Mouse (Mus musculus) heart, embryonic 12.5 days (tissue): ENCODE measurements around the gene Dmd. TPM values are rescaled to one million over a fixed set of nuclear protein-coding genes. Genes with fewer than 3 reads are reported as not detected.

Source experiments
- ATAC-seq: fragments of 200-750 bp; cut with Nextera tagmentation; 2 replicates; pipeline ENCODE4 v1.8.0; 2017; ENCODE audit warnings: moderate TSS enrichment, moderate library complexity; ENCODE audit not compliant: insufficient number of reproducible peaks, low FRiP score
- H3K27ac ChIP-seq: fragments of 300-500 bp; sonication (generic); 2 replicates; pipeline ENCODE4 v1.5.1; 2016; ENCODE audit warnings: mild to moderate bottlenecking, moderate library complexity; ENCODE audit not compliant: poor library complexity, severe bottlenecking
- H3K27me3 ChIP-seq: fragments of 300-500 bp; sonication (generic); replicated peaks from 2 replicates; pipeline ENCODE4 v1.6.1; 2016; ENCODE audit warnings: mild to moderate bottlenecking, moderate library complexity
- H3K36me3 ChIP-seq: fragments of 300-500 bp; sonication (generic); 2 replicates; pipeline ENCODE4 v1.6.1; 2016; ENCODE audit warnings: mild to moderate bottlenecking, moderate library complexity
- H3K4me1 ChIP-seq: fragments of 300-500 bp; sonication (generic); replicated peaks from 2 replicates; pipeline ENCODE4 v1.6.1; 2016; ENCODE audit warnings: mild to moderate bottlenecking
- H3K4me2 ChIP-seq: fragments of 300-500 bp; sonication (generic); 2 replicates; pipeline ENCODE4 v1.6.1; 2016; ENCODE audit warnings: mild to moderate bottlenecking, moderate library complexity
- H3K4me3 ChIP-seq: fragments of 300-500 bp; sonication (generic); 2 replicates; pipeline ENCODE4 v1.5.1; 2016; ENCODE audit warnings: mild to moderate bottlenecking
- H3K9ac ChIP-seq: fragments of 300-500 bp; sonication (generic); 2 replicates; pipeline ENCODE4 v1.6.1; 2016; ENCODE audit warnings: mild to moderate bottlenecking, moderate library complexity
- H3K9me3 ChIP-seq: fragments of 300-500 bp; sonication (generic); replicated peaks from 2 replicates; pipeline ENCODE4 v1.6.1; 2016; ENCODE audit warnings: mild to moderate bottlenecking, moderate library complexity
- WGBS: fragments of 180-500 bp; shearing (Covaris S2); methylation state at CpG from one replicate; pipeline ENCODE4 v1.1.7; 2016; 5-methylcytosine and 5-hydroxymethylcytosine counted together
- polyA plus RNA-seq: library from polyadenylated mRNA; unstranded; fragments of >200 nt; fragmentation: Nextera tagmentation; extraction: Ambion mirVana; gene quantifications from 2 replicates; pipeline ENCODE4 v1.2.1, GENCODE M21; 2016

Dmd gene
- polyA plus RNA-seq, 1 experiment from 2014 or later: 27.8 TPM

- H3K4me2 ChIP-seq: no peak overlapping the region
- no peaks in the 10 kb centered on the region for H3K9me3 ChIP-seq
- no peaks in the 10 kb centered on the region for H3K4me1 ChIP-seq
- H3K36me3 ChIP-seq: no peaks in the 10 kb centered on the region
- 34% methylated on average over 2 of the region's 2 CpGs for WGBS
- no peaks in the 10 kb centered on the region for H3K27me3 ChIP-seq
- H3K9ac ChIP-seq: no peak overlapping the region
- H3K27ac ChIP-seq: no peak overlapping the region
- no peak for ATAC-seq
- H3K4me3 ChIP-seq: no peak overlapping the region
Observed at GRCm38 (mm10) chrX:85187565-85187964, 2238.9 kb downstream of the Dmd start.

GRCm38 (mm10) chrX:85193856-85194255, 2245.2 kb downstream of the Dmd start:
- Histone ChIP-seq H3K4me2 (no peak overlapping the region), H3K27me3 (no peaks in the 10 kb centered on the region), H3K36me3 (no peaks in the 10 kb centered on the region), H3K9ac (no peak overlapping the region), H3K9me3 (no peaks in the 10 kb centered on the region), H3K27ac (no peak overlapping the region), H3K4me1 (no peaks in the 10 kb centered on the region), H3K4me3 (no peak overlapping the region)
- ATAC-seq: no peak

GRCm38 (mm10) chrX:85197688-85198087, 2249.0 kb downstream of the Dmd start:
- Histone ChIP-seq H3K4me2 (no peak overlapping the region), H3K27ac (no peak overlapping the region), H3K36me3 (no peaks in the 10 kb centered on the region), H3K9me3 (no peaks in the 10 kb centered on the region), H3K9ac (no peak overlapping the region), H3K4me3 (no peak overlapping the region), H3K4me1 (no peaks in the 10 kb centered on the region), H3K27me3 (no peaks in the 10 kb centered on the region)
- ATAC-seq: no peak
- 84% methylated on average over 5 of the region's 5 CpGs for WGBS

- H3K4me2 ChIP-seq: no peak overlapping the region
- H3K4me1 ChIP-seq: no peaks in the 10 kb centered on the region
- no peaks in the 10 kb centered on the region for H3K9me3 ChIP-seq
- no peak overlapping the region for H3K27ac ChIP-seq
- H3K36me3 ChIP-seq: no peaks in the 10 kb centered on the region
- ATAC-seq: no peak
- H3K4me3 ChIP-seq: no peak overlapping the region
- no peak overlapping the region for H3K9ac ChIP-seq
- H3K27me3 ChIP-seq: no peaks in the 10 kb centered on the region
- WGBS: 76% methylated on average over 3 of the region's 3 CpGs
Observed at GRCm38 (mm10) chrX:85199398-85199797, 2250.7 kb downstream of the Dmd start.

- Histone ChIP-seq H3K9me3 (no peaks in the 10 kb centered on the region), H3K4me3 (no peak overlapping the region), H3K36me3 (no peaks in the 10 kb centered on the region), H3K27me3 (no peaks in the 10 kb centered on the region), H3K4me2 (no peak overlapping the region), H3K27ac (no peak overlapping the region), H3K4me1 (no peaks in the 10 kb centered on the region), H3K9ac (no peak overlapping the region)
- ATAC-seq: no peak
- WGBS: 72% methylated on average over 2 of the region's 2 CpGs
Observed at GRCm38 (mm10) chrX:85207001-85207400, 2258.3 kb downstream of the Dmd start.

GRCm38 (mm10) chrX:85226883-85227282, 2278.2 kb downstream of the Dmd start:
- ATAC-seq: no peak
- no peak overlapping the region for H3K27ac ChIP-seq
- H3K27me3 ChIP-seq: no peaks in the 10 kb centered on the region
- H3K4me1 ChIP-seq: no peaks in the 10 kb centered on the region
- no peak overlapping the region for H3K4me3 ChIP-seq
- H3K36me3 ChIP-seq: no peaks in the 10 kb centered on the region
- H3K9me3 ChIP-seq: no peaks in the 10 kb centered on the region
- no peak overlapping the region for H3K9ac ChIP-seq
- H3K4me2 ChIP-seq: no peak overlapping the region

- WGBS: 75% methylated on average over 2 of the region's 2 CpGs
- no peak for ATAC-seq
- no peaks in the 10 kb centered on the region for H3K4me1 ChIP-seq
- H3K27me3 ChIP-seq: no peaks in the 10 kb centered on the region
- H3K9me3 ChIP-seq: no peaks in the 10 kb centered on the region
- H3K4me3 ChIP-seq: no peak within 1 kb of the TSS
- no peak within 1 kb of the TSS for H3K9ac ChIP-seq
- H3K4me2 ChIP-seq: no peak within 1 kb of the TSS
- no peak within 1 kb of the TSS for H3K27ac ChIP-seq
- no peaks in the 10 kb centered on the region for H3K36me3 ChIP-seq
Observed at GRCm38 (mm10) chrX:85249379-85249778, 2300.7 kb downstream of the Dmd start, which contains the start of gene Fthl17a. Fthl17a (plus strand) TSS chrX:85249679.
